ENCODE assay signal across 8 mouse cellular contexts in genomic region chr2:165288315-165289031, GRCm38 (mm10). TPM values are rescaled to one million over a fixed set of nuclear protein-coding genes. Genes with fewer than 3 reads are reported as not detected.
DNase-seq lines count a peak whose midpoint lies in the region; ATAC-seq and TF ChIP-seq lines count a peak whose summit lies in the region.

No protein-coding gene starts in this region.

- no peaks in the 10 kb centered on the region for H3K9me3 ChIP-seq in hindbrain, embryonic 16.5 days (ENCODE audit: control insufficient read depth, low read length)

- no peaks in the 10 kb centered on the region for H3K27me3 ChIP-seq in hindbrain, embryonic 16.5 days (replicated peaks; ENCODE audit: control insufficient read depth, insufficient read depth, low read length)
- no peaks in the 10 kb centered on the region for H3K27me3 ChIP-seq in small intestine, adult 2 months (ENCODE audit: control insufficient read depth, insufficient read depth, low read length)

- ATAC-seq in hindbrain, embryonic 16.5 days, result peak; percentile 90

- H3K4me3 ChIP-seq in gastrocnemius, adult 2 months, result peak overlapping the region; percentile 89
- peak overlapping the region; percentile 74 for H3K4me3 ChIP-seq in hindbrain, embryonic 16.5 days (ENCODE audit: low read length)
- H3K4me3 ChIP-seq in small intestine, adult 2 months (ENCODE audit: low read depth, low read length), result no peak overlapping the region

- H3K27ac ChIP-seq in gastrocnemius, adult 2 months, result peak overlapping the region; percentile 87
- H3K27ac ChIP-seq in hindbrain, embryonic 16.5 days (ENCODE audit: low read depth, low read length), result peak overlapping the region; percentile 87
- peak overlapping the region; percentile 42; the same call in 1 of the 2 replicates for H3K27ac ChIP-seq in small intestine, adult 2 months (ENCODE audit: insufficient read depth, low read depth, low read length)

- intact Hi-C loops in gastrocnemius, adult 2 months (cut with DNase I), result no loop called here

- H3K36me3 ChIP-seq in hindbrain, embryonic 16.5 days (ENCODE audit: control insufficient read depth, insufficient read depth, low read length), result peaks cover 21% of the 10 kb centered on the region
- peaks cover 20% of the 10 kb centered on the region for H3K36me3 ChIP-seq in small intestine, adult 2 months (ENCODE audit: control insufficient read depth, insufficient read depth, low read length)

- 35% methylated on average over 18 of the region's 18 CpGs for WGBS in hindbrain, embryonic 16.5 days
- 45% methylated on average over 18 of the region's 18 CpGs for WGBS in small intestine, adult 2 months

- peak overlapping the region; percentile 77 for H3K9ac ChIP-seq in hindbrain, embryonic 16.5 days (ENCODE audit: low read depth, low read length)

- peak overlapping the region; percentile 88 for H3K4me2 ChIP-seq in hindbrain, embryonic 16.5 days (ENCODE audit: low read length)

- no peak for TF ChIP-seq CTCF in gastrocnemius, adult 2 months (IDR thresholded peaks at IDR 0.05)
- no peak for TF ChIP-seq CTCF in small intestine, adult 2 months (IDR thresholded peaks at IDR 0.05; ENCODE audit: extremely low read depth, insufficient read length, insufficient replicate concordance, low read depth, low read length)

- peaks cover 36% of the 10 kb centered on the region for H3K4me1 ChIP-seq in hindbrain, embryonic 16.5 days (ENCODE audit: control insufficient read depth, insufficient read depth, low read depth, low read length)
- peaks cover 26% of the 10 kb centered on the region for H3K4me1 ChIP-seq in small intestine, adult 2 months (ENCODE audit: control insufficient read depth, insufficient read depth, insufficient read length, low read length)

- TF ChIP-seq POLR2A in small intestine, adult 2 months (IDR thresholded peaks at IDR 0.05; ENCODE audit: low read depth, low read length), result no peak

- peak; percentile 90 for DNase-seq in Muller cell, postnatal 12 days (ENCODE audit: inconsistent ontology term)
- peak; percentile 95 for DNase-seq in cerebellum, adult 9-11 months
- DNase-seq in gastrocnemius, adult 2 months, result peak; percentile 83
- DNase-seq in left cerebral cortex, adult 11 months (ENCODE audit: low spot score), result peak; percentile 82
- peak; percentile 75 for DNase-seq in lung, postnatal 25 days (ENCODE audit: low spot score)
- no peak for DNase-seq in B cell, adult 2 months

RNA-seq across cellular contexts. Expression of gene Slc35c2, which starts 0.8 kb away (rescaled TPM):
- 10 to 100 TPM; 19.6 to 20.6 TPM for total RNA-seq in gastrocnemius, adult 2 months (2021)
- 73.4 and 79.6 TPM in 2 replicates for polyA plus RNA-seq in hindbrain, embryonic 16.5 days (2015; fragmentation: Nextera tagmentation; extraction: Ambion mirVana)
- 103 and 171 TPM in 2 replicates for polyA plus RNA-seq in small intestine, adult 2 months (2012; rRNA removed)

RNA-seq across cellular contexts. Expression of gene Elmo2, which starts 37.8 kb away (rescaled TPM):
- total RNA-seq in gastrocnemius, adult 2 months (2021), result 10 to 100 TPM; 12.8 to 15.0 TPM
- polyA plus RNA-seq in hindbrain, embryonic 16.5 days (2015; fragmentation: Nextera tagmentation; extraction: Ambion mirVana), result 96.2 and 115 TPM in 2 replicates
- polyA plus RNA-seq in small intestine, adult 2 months (2012; rRNA removed), result 34.3 and 66.1 TPM in 2 replicates

RNA-seq across cellular contexts. Expression of gene Cdh22, which starts 53.8 kb away (rescaled TPM):
- under 1 TPM; 0.36 to 0.64 TPM for total RNA-seq in gastrocnemius, adult 2 months (2021)
- 11.0 and 13.1 TPM in 2 replicates for polyA plus RNA-seq in hindbrain, embryonic 16.5 days (2015; fragmentation: Nextera tagmentation; extraction: Ambion mirVana)
- polyA plus RNA-seq in small intestine, adult 2 months (2012; rRNA removed), result 0.08 and 0.42 TPM in 2 replicates

Comparison
In these comparisons a context has a peak if more than half of its experiments do, and no peak if none do; other contexts are left out.
1. DNase-seq: peak in Muller cell, postnatal 12 days (single experiment), cerebellum, adult 9-11 months (single experiment), gastrocnemius, adult 2 months (single experiment), left cerebral cortex, adult 11 months (single experiment) and lung, postnatal 25 days (single experiment); none in B cell, adult 2 months (0 of 2).
2. Peak in every context shown above with its lines, with median percentiles within 50 percentile points of each other: H3K27ac ChIP-seq.